Mouse (Mus musculus) C2C12 (cell line): Measurements from ENCODE around the gene Nfic. TPM values are rescaled to one million over a fixed set of nuclear protein-coding genes. Genes with fewer than 3 reads are reported as not detected.

Source experiments
- H3K27me3 ChIP-seq: one replicate; pipeline ENCODE4 v1.6.1; 2011; ENCODE audit not compliant: control insufficient read depth, insufficient read depth, insufficient read length
- H3K36me3 ChIP-seq: one replicate; pipeline ENCODE4 v1.6.1; 2011; ENCODE audit not compliant: control insufficient read depth, insufficient read depth
- H3K4me3 ChIP-seq: one replicate; pipeline ENCODE4 v1.5.1; 2011; ENCODE audit warnings: mild to moderate bottlenecking, control low read depth; ENCODE audit not compliant: poor library complexity, insufficient read depth, severe bottlenecking
- H3K79me2 ChIP-seq: one replicate; pipeline ENCODE4 v1.6.1; 2011; ENCODE audit not compliant: control insufficient read depth, insufficient read depth
- H3K79me3 ChIP-seq: one replicate; pipeline ENCODE4 v1.6.1; 2011; ENCODE audit warnings: low read depth, control low read depth
- H3ac ChIP-seq: one replicate; pipeline ENCODE3; 2011; ENCODE audit warnings: low read depth; ENCODE audit not compliant: control insufficient read depth, insufficient read length
- CEBPB ChIP-seq: IDR thresholded peaks from one replicate; pipeline ENCODE4 v1.6.1; 2011; ENCODE audit warnings: low read depth, mild to moderate bottlenecking, control low read depth, moderate library complexity
- CTCF ChIP-seq: IDR thresholded peaks from one replicate; pipeline ENCODE4 v1.5.1; 2011; ENCODE audit not compliant: control insufficient read depth, insufficient read depth, insufficient read length
- FOSL1 ChIP-seq: IDR thresholded peaks from one replicate; pipeline ENCODE4 v1.8.0; 2011; ENCODE audit warnings: mild to moderate bottlenecking, low read length; ENCODE audit not compliant: poor library complexity, insufficient read depth, severe bottlenecking
- MAX ChIP-seq: IDR thresholded peaks from one replicate; pipeline ENCODE4 v1.6.1; 2011; ENCODE audit warnings: mild to moderate bottlenecking, control low read depth
- MYOD1 ChIP-seq: IDR thresholded peaks from one replicate; pipeline ENCODE4 v1.6.1; 2011; ENCODE audit warnings: low read depth; ENCODE audit not compliant: control insufficient read depth, insufficient read length
- MYOG ChIP-seq: IDR thresholded peaks from one replicate; pipeline ENCODE4 v1.6.1; 2011; ENCODE audit not compliant: control insufficient read depth, insufficient read length; ENCODE audit errors: extremely low read depth
- USF1 ChIP-seq: IDR thresholded peaks from one replicate; pipeline ENCODE4 v1.6.1; 2011; ENCODE audit warnings: low read depth, mild to moderate bottlenecking, control low read depth, moderate library complexity
- polyA plus RNA-seq: library from polyadenylated mRNA; unstranded; fragments of >200 nt; fragmentation: generic; extraction: Trizol; gene quantifications from one replicate; pipeline ENCODE4 v1.2.1, GENCODE M21; 2012; ENCODE audit warnings: missing spikeins

Gene Nfic
- polyA plus RNA-seq, 1 experiment, result 86.7 TPM

- peaks cover 20% of the 10 kb centered on the region for H3K79me3 ChIP-seq
- TF ChIP-seq CTCF (no peak), MYOG (no peak), MYOD1 (no peak), CEBPB (no peak), FOSL1 (no peak), USF1 (no peak), MAX (no peak)
- H3K36me3 ChIP-seq, result peaks cover 93% of the 10 kb centered on the region
- H3ac ChIP-seq, result no peak overlapping the region
- peaks cover 43% of the 10 kb centered on the region for H3K79me2 ChIP-seq
- H3K4me3 ChIP-seq, result no peak overlapping the region
- H3K27me3 ChIP-seq, result no peaks in the 10 kb centered on the region
Measured at GRCm38 (mm10) chr10:81403511-81403910, 51.9 kb downstream of the Nfic start.

- TF ChIP-seq MYOD1 (no peak), CTCF (no peak), CEBPB (no peak), FOSL1 (no peak), USF1 (no peak), MYOG (no peak), MAX (no peak)
- Histone ChIP-seq H3ac (no peak overlapping the region), H3K4me3 (no peak overlapping the region), H3K36me3 (peaks cover 96% of the 10 kb centered on the region), H3K79me3 (peaks cover 20% of the 10 kb centered on the region), H3K27me3 (no peaks in the 10 kb centered on the region), H3K79me2 (peaks cover 41% of the 10 kb centered on the region)
Measured at GRCm38 (mm10) chr10:81402227-81402765, 53.1 kb downstream of the Nfic start.

GRCm38 (mm10) chr10:81401521-81402226 lies 53.8 kb downstream of the Nfic start:
- no peak overlapping the region for H3ac ChIP-seq
- no peaks in the 10 kb centered on the region for H3K27me3 ChIP-seq
- H3K79me2 ChIP-seq, result peaks cover 35% of the 10 kb centered on the region
- H3K36me3 ChIP-seq, result peaks cover 94% of the 10 kb centered on the region
- H3K4me3 ChIP-seq, result no peak overlapping the region
- TF ChIP-seq CEBPB, result no peak
- peaks cover 15% of the 10 kb centered on the region for H3K79me3 ChIP-seq

- Histone ChIP-seq H3K79me2 (peaks cover 30% of the 10 kb centered on the region), H3ac (no peak overlapping the region), H3K79me3 (peaks cover 15% of the 10 kb centered on the region), H3K27me3 (no peaks in the 10 kb centered on the region), H3K4me3 (no peak overlapping the region), H3K36me3 (peaks cover 92% of the 10 kb centered on the region)
- TF ChIP-seq FOSL1 (no peak), MYOD1 (no peak), MAX (no peak), CEBPB (no peak)
Measured at GRCm38 (mm10) chr10:81401205-81401520, 54.3 kb downstream of the Nfic start.

GRCm38 (mm10) chr10:81400371-81401204 lies 54.8 kb downstream of the Nfic start:
- Histone ChIP-seq H3K79me2 (peaks cover 26% of the 10 kb centered on the region), H3K4me3 (no peak overlapping the region), H3K79me3 (peaks cover 13% of the 10 kb centered on the region), H3K27me3 (no peaks in the 10 kb centered on the region), H3K36me3 (peaks cover 91% of the 10 kb centered on the region), H3ac (no peak overlapping the region)
- TF ChIP-seq MAX (no peak), MYOD1 (no peak), CEBPB (no peak)

GRCm38 (mm10) chr10:81399798-81400308 lies 55.6 kb downstream of the Nfic start:
- H3K27me3 ChIP-seq, result no peaks in the 10 kb centered on the region
- peaks cover 85% of the 10 kb centered on the region for H3K36me3 ChIP-seq
- H3K79me2 ChIP-seq, result peaks cover 24% of the 10 kb centered on the region
- no peak overlapping the region for H3K4me3 ChIP-seq
- peaks cover 11% of the 10 kb centered on the region for H3K79me3 ChIP-seq
- H3ac ChIP-seq, result no peak overlapping the region
- TF ChIP-seq MYOD1 (no peak), CTCF (no peak), CEBPB (no peak), MYOG (no peak), FOSL1 (no peak), MAX (no peak), USF1 (no peak)
